Mouse (Mus musculus): ENCODE results near the gene Stx16.

GRCm38 (mm10) chr2:174123731-174124130 lies 47.6 kb downstream of the Stx16 start:
- no peak for TF ChIP-seq POLR2A (IDR thresholded peaks at IDR 0.05; ENCODE audit: borderline replicate concordance, extremely low read depth, insufficient read depth, insufficient read length, poor library complexity, severe bottlenecking)
- TF ChIP-seq CTCF (IDR thresholded peaks at IDR 0.05; ENCODE audit: borderline replicate concordance, extremely low read depth, insufficient read depth, insufficient read length): no peak

Data from brain, embryonic 14.5 days (tissue).